Mouse (Mus musculus) cerebellum, adult 11-12 months (tissue): ENCODE measurements at regions not wholly inside any gene's neighbourhood (a gene's known extent, or its start where the extent isn't known, plus 50 kb on each side); places are given as distances from the start of the nearest gene placed in this dataset.

Experiments used
- DNase-seq: peaks from one replicate; pipeline ENCODE4 v3.0.0; 2022

DNA sequence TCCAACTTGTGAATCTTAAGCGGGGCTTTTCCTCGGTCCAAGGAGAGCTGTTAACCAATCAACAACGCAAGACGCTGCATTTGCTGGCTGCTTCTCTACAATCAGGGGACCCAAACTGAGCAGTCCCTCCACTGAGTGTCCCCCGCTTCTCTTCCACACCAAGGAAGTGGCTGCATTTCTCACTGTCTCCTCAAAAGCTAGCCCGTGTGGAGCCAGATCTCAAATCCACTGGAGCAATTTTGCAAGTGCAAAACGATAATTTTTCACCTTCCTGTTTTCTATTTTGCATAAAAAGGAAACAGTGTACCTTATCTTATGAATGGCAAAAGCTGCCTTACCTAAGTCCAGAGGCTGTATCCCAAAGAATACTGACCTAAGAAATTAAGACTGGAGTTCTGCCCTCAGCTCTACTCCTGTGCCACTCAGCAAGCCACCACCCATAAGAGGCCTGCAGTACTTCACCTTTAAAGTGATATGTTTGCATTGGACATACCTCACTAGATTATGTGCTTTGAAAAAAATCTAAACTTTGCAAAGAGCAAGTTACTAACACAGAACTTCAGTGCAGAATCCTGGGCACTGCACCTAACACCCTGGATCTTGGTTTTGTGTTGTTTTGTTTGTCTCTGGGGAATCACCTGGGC, 52.7 kb upstream of the Nap1l1 start:
- DNase-seq = no peak

DNA sequence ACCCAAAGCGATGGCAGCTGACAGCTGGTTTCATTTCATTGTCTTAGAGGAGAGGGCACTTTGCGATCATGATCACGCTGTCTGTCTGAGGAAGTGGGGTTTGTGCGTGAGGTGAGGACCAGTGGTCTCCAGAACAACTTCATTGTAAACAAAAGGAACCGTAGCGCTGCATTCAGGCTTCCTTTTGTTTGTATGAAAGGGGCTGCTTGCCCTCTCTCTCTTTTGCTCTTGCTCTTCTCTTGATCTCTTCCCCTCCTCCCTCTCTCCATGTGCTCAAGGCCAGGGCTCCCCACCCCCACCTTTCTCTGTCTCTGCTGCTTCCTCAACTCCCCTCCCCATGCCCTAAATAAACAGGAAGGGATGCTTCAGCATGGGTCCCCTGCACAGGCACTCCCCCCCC, 51.0 kb upstream of the Nap1l1 start:
- no peak for DNase-seq

DNA sequence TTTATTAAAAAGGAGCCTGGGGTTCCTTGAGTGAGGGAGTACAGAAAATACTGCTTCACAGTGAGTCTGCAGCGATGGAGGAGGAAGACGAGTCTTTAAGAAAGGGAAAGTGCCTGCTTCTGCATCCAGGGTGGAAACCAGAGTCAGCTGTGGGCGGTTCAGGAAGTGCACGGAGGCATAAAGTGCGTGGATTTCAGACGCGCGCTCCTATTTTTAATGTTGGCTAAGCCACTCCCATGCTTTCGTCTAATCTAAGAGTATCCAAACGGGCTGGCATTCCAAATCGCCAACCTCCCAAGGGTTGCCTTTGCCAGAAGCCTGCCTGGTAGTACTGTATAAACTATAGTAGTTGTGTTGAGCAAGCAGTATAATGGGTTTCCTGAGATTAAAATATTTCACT, 50.4 kb upstream of the Nap1l1 start:
- DNase-seq = no peak
